Mouse (Mus musculus) olfactory bulb, adult 2 months (tissue): ENCODE measurements around the gene Rrp8.

ENCODE experiments used
- CTCF ChIP-seq: fragments of 200-500 bp; IDR thresholded peaks from 2 replicates; pipeline ENCODE4 v1.5.1; 2012; ENCODE audit warnings: low read depth, mild to moderate bottlenecking, low read length, moderate library complexity; ENCODE audit not compliant: insufficient read depth
- POLR2A ChIP-seq: fragments of 200-500 bp; IDR thresholded peaks from 2 replicates; pipeline ENCODE4 v1.6.1; 2012; ENCODE audit warnings: mild to moderate bottlenecking, low read depth, low read length, moderate library complexity; ENCODE audit not compliant: insufficient read depth

DNA sequence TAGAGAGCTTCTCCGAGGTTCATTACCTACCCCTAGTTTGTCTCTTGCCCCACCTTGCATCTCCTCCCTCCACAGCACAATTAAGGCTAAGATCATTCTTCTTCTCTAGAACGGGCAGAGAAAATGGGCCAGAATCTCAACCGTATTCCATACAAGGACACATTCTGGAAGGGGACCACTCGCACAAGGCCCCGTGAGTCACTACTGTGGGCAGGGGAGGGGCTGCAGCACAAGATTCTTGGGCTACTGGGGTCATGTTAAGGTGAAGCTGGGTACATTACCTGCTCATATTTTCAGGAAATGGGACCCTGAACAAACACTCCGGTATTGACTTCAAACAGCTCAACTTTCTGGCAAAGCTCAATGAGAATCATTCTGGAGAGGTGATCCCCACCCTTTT is 3.7 kb upstream of the Rrp8 start:
- TF ChIP-seq CTCF: no peak
- TF ChIP-seq POLR2A: no peak
